Mouse (Mus musculus) forebrain, postnatal 0 days (tissue): ENCODE data around the gene Vamp9. TPM values are rescaled to one million over a fixed set of nuclear protein-coding genes. Genes with fewer than 3 reads are reported as not detected.

Experiments used
- ATAC-seq: fragments of 200-750 bp; cut with Nextera tagmentation; 2 replicates; pipeline ENCODE4 v1.8.0; 2017; ENCODE audit warnings: mild to moderate bottlenecking, moderate library complexity
- DNase-seq: peaks from one replicate; pipeline ENCODE4 v3.0.0-alpha.2; 2015
- H3K27ac ChIP-seq: fragments of 300-500 bp; sonication (generic); 2 replicates; pipeline ENCODE4 v1.5.1; 2014; ENCODE audit warnings: low read depth, mild to moderate bottlenecking, antibody characterized with exemption, low read length, moderate library complexity, mixed read lengths
- H3K27me3 ChIP-seq: fragments of 300-500 bp; sonication (generic); 2 replicates; pipeline ENCODE4 v1.6.1; 2014; ENCODE audit warnings: mild to moderate bottlenecking, low read length, mixed read lengths; ENCODE audit not compliant: insufficient read depth
- H3K36me3 ChIP-seq: fragments of 300-500 bp; sonication (generic); 2 replicates; pipeline ENCODE4 v1.6.1; 2014; ENCODE audit warnings: mild to moderate bottlenecking, moderate library complexity; ENCODE audit not compliant: insufficient read depth
- H3K4me1 ChIP-seq: fragments of 300-500 bp; sonication (generic); 2 replicates; pipeline ENCODE4 v1.6.1; 2014; ENCODE audit warnings: antibody characterized with exemption; ENCODE audit not compliant: insufficient read depth
- H3K4me2 ChIP-seq: fragments of 300-500 bp; sonication (generic); 2 replicates; pipeline ENCODE4 v1.6.1; 2014; ENCODE audit warnings: low read depth, mild to moderate bottlenecking, moderate library complexity
- H3K4me3 ChIP-seq: fragments of 300-500 bp; sonication (generic); 2 replicates; pipeline ENCODE4 v1.5.1; 2014; ENCODE audit warnings: low read depth, low read length, mixed read lengths
- H3K9ac ChIP-seq: fragments of 300-500 bp; sonication (generic); 2 replicates; pipeline ENCODE4 v1.6.1; 2014; ENCODE audit warnings: mild to moderate bottlenecking
- H3K9me3 ChIP-seq: fragments of 300-500 bp; sonication (generic); 2 replicates; pipeline ENCODE4 v1.6.1; 2016; ENCODE audit warnings: low read length
- CTCF ChIP-seq: sonication (generic); IDR thresholded peaks from 2 replicates; pipeline ENCODE4 v1.5.1; 2016; ENCODE audit warnings: antibody characterized with exemption, control low read depth, low read depth
- WGBS: fragments of 180-500 bp; shearing (Covaris S2); extraction: QIAGEN DNeasy Blood & Tissue Kit; methylation state at CpG from one replicate; pipeline ENCODE4 v1.1.7; 2014; 5-methylcytosine and 5-hydroxymethylcytosine counted together
- polyA plus RNA-seq: library from polyadenylated mRNA; unstranded; fragments of >200 nt; fragmentation: Nextera tagmentation; extraction: Ambion mirVana; gene quantifications from 2 replicates; pipeline ENCODE4 v1.2.1, GENCODE M21; 2015
- total RNA-seq: library from RNA; depleted of rRNA; stranded (reverse); fragments of >200 nt; gene quantifications from 2 replicates; pipeline ENCODE4 v1.2.3, GENCODE M21; 2014

The Vamp9 gene
- total and polyA plus RNA-seq, 2 experiments from 2014 or later, result 0.52 to 0.73 TPM

DNA sequence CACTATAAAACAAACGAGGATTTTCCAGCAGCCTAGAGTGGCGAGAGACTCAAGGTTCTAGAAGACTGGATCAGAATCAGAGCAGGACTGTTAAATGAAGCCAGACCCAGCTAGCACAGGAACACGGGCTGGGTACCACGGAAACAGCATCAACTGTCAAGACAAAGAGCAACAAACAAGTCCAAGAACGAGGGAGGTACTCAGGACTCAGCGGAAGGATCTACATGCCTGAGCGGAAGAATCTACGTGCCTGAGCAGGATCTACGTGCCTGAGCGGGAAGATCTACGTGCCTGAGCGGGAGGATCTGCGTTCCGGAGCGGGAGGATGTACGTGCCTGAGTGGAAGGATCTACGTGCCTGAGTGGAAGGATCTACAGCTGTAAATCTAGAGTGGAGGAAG lies 37.8 kb upstream of the Vamp9 start:
- no peak for DNase-seq
- no peak for TF ChIP-seq CTCF
- WGBS, result 91% methylated on average over 17 of the region's 17 CpGs
- Histone ChIP-seq H3K9ac (no peak overlapping the region), H3K4me2 (no peak overlapping the region), H3K9me3 (no peaks in the 10 kb centered on the region), H3K36me3 (no peaks in the 10 kb centered on the region), H3K4me3 (no peak overlapping the region), H3K27me3 (no peaks in the 10 kb centered on the region), H3K4me1 (no peaks in the 10 kb centered on the region), H3K27ac (no peak overlapping the region)
- ATAC-seq, result no peak

DNA sequence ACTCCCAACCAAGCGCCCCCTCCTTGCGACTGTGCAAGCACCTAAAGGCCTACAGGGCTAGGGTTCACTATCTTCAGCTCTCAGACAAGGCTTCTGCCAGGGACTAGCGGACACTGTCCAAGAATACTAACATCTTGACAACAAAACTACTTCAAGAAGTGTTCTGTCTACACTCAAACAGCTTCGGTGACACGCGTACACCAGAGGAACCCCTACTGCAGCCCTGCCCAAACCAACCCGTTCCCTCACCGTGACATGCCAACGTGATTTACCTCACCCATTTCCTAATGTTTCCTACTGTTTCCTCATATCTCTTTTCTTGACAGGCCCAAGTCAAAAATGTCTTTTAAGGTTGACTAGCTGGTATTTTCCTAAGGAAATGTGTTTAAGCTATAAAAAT lies 37.1 kb upstream of the Vamp9 start:
- no peak for TF ChIP-seq CTCF
- WGBS, result 93% methylated on average over 9 of the region's 9 CpGs
- no peaks in the 10 kb centered on the region for H3K36me3 ChIP-seq
- no peaks in the 10 kb centered on the region for H3K27me3 ChIP-seq
- no peaks in the 10 kb centered on the region for H3K9me3 ChIP-seq
- no peak for ATAC-seq
- DNase-seq, result no peak
- H3K4me3 ChIP-seq, result no peak overlapping the region
- no peak overlapping the region for H3K9ac ChIP-seq
- no peak overlapping the region for H3K4me2 ChIP-seq
- no peak overlapping the region for H3K27ac ChIP-seq
- H3K4me1 ChIP-seq, result no peaks in the 10 kb centered on the region

DNA sequence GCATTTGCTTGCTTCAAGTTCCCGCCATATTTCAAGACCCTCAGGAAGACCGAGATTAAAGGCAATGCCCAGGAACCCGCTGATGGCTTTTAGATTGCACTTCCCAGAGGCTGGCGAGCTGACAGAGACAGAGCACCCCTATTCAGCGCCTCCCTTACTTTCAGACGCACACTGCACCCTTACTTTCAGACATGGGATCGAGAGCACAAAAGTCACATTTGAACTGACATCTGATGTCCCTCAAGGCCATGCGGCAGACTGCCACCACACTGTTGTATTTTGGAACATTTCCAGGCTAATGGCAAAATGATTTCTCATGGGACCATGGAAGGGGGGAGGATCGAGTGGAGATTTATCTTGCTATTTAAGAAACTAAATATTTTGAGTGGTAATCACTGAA lies 28.5 kb upstream of the Vamp9 start:
- Histone ChIP-seq H3K4me3 (no peak overlapping the region), H3K27me3 (no peaks in the 10 kb centered on the region), H3K27ac (no peak overlapping the region), H3K36me3 (no peaks in the 10 kb centered on the region), H3K4me2 (no peak overlapping the region), H3K9me3 (no peaks in the 10 kb centered on the region), H3K4me1 (no peaks in the 10 kb centered on the region), H3K9ac (no peak overlapping the region)
- ATAC-seq (no peak), DNase-seq (no peak)
- WGBS, result 69% methylated on average over 9 of the region's 9 CpGs
- TF ChIP-seq CTCF, result no peak

DNA sequence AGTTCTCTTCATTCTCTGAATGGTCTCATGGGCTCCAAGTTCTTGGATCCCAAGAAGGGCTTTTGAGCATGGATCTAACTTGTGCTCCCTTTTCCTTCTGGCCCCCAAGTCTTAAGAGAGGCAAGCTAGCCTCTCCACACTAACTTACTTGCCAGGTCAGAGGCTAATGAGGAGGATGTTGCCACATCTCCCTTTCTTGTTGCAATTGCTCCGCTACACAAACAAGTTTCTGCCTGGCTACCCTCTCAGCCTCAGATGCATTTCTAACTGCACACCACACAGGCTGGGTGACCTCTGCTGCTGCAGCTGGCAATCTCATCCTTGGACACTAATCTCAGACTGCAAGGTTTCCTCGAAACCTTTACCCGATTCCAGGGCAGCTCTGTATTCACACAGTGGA lies 23.6 kb upstream of the Vamp9 start:
- H3K4me2 ChIP-seq, result no peak overlapping the region
- H3K36me3 ChIP-seq, result no peaks in the 10 kb centered on the region
- no peaks in the 10 kb centered on the region for H3K27me3 ChIP-seq
- H3K9me3 ChIP-seq, result no peaks in the 10 kb centered on the region
- H3K4me3 ChIP-seq, result no peak overlapping the region
- no peak overlapping the region for H3K27ac ChIP-seq
- TF ChIP-seq CTCF, result no peak
- DNase-seq (no peak), ATAC-seq (no peak)
- H3K4me1 ChIP-seq, result no peaks in the 10 kb centered on the region
- no peak overlapping the region for H3K9ac ChIP-seq
- WGBS, result 91% methylated on average over 3 of the region's 3 CpGs

DNA sequence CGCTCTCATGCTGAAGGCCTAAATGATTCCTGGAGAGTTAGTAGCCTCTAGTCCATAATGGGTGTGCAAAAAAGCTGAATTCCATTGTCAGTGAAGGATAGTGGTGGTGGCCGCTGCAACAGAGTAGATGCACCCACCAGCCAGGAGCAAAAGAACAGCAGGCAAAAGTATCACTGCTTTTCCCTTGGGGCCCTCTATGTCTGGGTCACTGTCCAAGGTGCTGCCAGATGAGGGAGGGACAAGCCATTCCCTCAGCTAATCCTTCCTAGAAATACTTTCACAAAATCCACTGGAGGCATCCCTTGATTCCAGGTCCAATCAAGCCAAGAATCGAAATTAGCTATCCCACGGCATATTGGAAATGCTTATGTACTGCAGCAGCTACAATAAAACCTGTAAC lies 22.0 kb upstream of the Vamp9 start:
- Histone ChIP-seq H3K27ac (no peak overlapping the region), H3K36me3 (no peaks in the 10 kb centered on the region), H3K9ac (no peak overlapping the region), H3K4me3 (no peak overlapping the region), H3K4me2 (no peak overlapping the region), H3K9me3 (no peaks in the 10 kb centered on the region), H3K4me1 (no peaks in the 10 kb centered on the region), H3K27me3 (no peaks in the 10 kb centered on the region)
- TF ChIP-seq CTCF, result no peak
- WGBS, result 94% methylated on average over 4 of the region's 4 CpGs
- DNase-seq (no peak), ATAC-seq (no peak)

DNA sequence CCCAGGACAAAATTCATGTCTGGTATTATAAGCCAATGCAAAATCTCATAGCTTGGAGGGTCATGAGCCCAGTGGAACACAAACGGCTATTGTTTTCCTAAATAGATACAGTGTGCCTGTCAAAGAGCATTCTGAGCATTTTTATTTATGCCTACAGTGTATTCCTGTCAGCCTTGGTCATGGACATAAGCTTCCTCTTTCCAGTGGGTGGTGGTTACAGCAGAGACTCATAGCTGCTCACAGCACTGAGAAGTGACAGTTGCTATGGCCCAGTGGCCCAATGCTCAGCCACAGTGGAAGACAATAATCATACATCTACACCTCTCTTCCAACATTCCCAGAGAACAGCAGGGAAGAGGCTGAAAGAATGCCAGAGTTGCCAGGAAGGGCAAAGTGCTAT lies 18.9 kb upstream of the Vamp9 start:
- DNase-seq (no peak), ATAC-seq (no peak)
- Histone ChIP-seq H3K9ac (no peak overlapping the region), H3K27me3 (no peaks in the 10 kb centered on the region), H3K4me3 (no peak overlapping the region), H3K36me3 (no peaks in the 10 kb centered on the region), H3K9me3 (no peaks in the 10 kb centered on the region), H3K27ac (no peak overlapping the region), H3K4me1 (no peaks in the 10 kb centered on the region), H3K4me2 (no peak overlapping the region)
- 88% methylated on average over 1 of the region's 1 CpGs for WGBS
- TF ChIP-seq CTCF, result no peak

DNA sequence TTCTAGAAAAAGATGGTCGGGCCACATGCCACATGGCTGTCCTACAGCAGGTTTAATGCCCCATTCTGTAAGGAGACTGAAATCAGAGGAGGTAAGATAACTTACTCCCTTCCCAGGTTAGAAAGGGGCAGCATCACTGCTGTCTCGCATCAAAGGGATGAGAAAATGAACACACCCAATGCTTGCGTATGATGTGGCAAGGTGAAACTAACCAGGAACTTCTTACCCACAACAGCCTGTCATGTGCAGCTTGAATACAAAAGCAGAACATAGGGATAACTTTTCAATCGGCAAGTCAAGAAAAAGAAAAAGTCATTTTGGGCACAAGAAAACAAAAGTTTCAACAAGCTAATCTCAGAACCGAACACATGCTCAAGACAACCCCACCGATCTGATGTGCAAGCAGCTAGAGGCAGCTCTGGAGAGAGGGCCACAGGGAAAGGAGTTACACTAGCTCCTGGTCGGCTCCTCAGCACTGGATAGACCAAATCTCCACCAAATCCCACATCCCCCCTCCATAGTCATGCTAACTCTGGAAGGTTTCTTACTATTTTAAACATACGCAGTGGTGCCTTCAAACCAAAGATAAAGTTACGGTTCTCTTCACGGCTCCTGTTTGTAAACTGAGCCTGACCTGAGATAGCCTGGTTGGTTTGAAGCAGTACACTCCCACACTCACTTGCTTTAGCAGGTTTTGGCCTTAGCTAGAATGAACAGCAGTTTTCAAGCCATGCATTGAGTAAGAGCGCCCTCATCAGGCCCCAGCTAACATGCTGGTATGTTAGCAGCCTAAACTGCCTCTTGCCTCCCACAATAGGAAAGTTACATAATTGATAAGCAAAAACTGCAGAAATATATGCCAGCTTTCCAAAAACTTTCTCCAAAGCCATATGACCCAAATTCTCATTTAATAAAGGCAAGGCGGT lies 14.3 kb upstream of the Vamp9 start:
- WGBS, result 66% methylated on average over 12 of the region's 12 CpGs
- Histone ChIP-seq H3K9ac (no peak overlapping the region), H3K36me3 (no peaks in the 10 kb centered on the region), H3K27me3 (no peaks in the 10 kb centered on the region), H3K4me3 (no peak overlapping the region), H3K4me1 (no peaks in the 10 kb centered on the region), H3K4me2 (no peak overlapping the region), H3K9me3 (no peaks in the 10 kb centered on the region), H3K27ac (no peak overlapping the region)
- DNase-seq (peak; percentile 89), ATAC-seq (peak; percentile 86)
- peak; percentile 93 for TF ChIP-seq CTCF
